Mouse (Mus musculus): ENCODE measurements at regions not wholly inside any gene's neighbourhood (a gene's known extent, or its start where the extent isn't known, plus 50 kb on each side); places are given as distances from the start of the nearest gene placed in this dataset.

DNA sequence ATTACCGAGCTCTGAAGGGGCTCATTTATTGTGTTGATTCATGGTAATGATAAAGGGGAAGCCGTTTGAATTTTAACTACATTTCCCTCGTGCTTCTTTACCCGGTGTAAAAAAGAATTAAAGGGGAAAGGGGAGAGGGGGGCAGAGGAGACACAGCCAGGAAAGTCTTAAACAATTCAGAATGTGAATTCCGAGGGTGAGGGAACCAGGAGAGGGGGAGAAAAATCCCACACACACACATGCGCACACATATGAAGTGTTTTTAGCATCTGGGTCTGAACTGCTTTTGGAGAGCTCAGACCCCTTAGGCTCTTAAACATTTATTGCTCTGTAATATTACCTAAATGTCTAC lies 265.6 kb downstream of the Gm45692 start:
- TF ChIP-seq CTCF (IDR thresholded peaks at IDR 0.05; ENCODE audit: low read depth, low read length), result no peak
- no peak for TF ChIP-seq POLR2A (IDR thresholded peaks at IDR 0.05; ENCODE audit: insufficient read depth, low read length)
- TF ChIP-seq EP300 (IDR thresholded peaks at IDR 0.05; ENCODE audit: insufficient read depth, low read depth, low read length), result no peak
